Mouse (Mus musculus) midbrain, embryonic 11.5 days (tissue): Measurements from ENCODE around the gene Palm. TPM values are rescaled to one million over a fixed set of nuclear protein-coding genes. Genes with fewer than 3 reads are reported as not detected.

Experiments used
- ATAC-seq: fragments of 200-750 bp; cut with Nextera tagmentation; 2 replicates; pipeline ENCODE4 v1.8.0; 2017; ENCODE audit warnings: moderate TSS enrichment, moderate library complexity; ENCODE audit not compliant: low FRiP score
- DNase-seq: peaks from one replicate; pipeline ENCODE4 v3.0.0; 2015; ENCODE audit warnings: low spot score; ENCODE audit errors: missing footprints
- H3K27ac ChIP-seq: fragments of 300-500 bp; sonication (generic); 2 replicates; pipeline ENCODE4 v1.5.1; 2014; ENCODE audit warnings: low read depth, low read length
- H3K27me3 ChIP-seq: fragments of 300-500 bp; sonication (generic); 2 replicates; pipeline ENCODE4 v1.6.1; 2014; ENCODE audit warnings: mild to moderate bottlenecking, low read length, moderate library complexity, mixed read lengths; ENCODE audit not compliant: control insufficient read depth, insufficient read depth
- H3K36me3 ChIP-seq: fragments of 300-500 bp; sonication (generic); 2 replicates; pipeline ENCODE4 v1.6.1; 2014; ENCODE audit warnings: mild to moderate bottlenecking, low read length, moderate library complexity, mixed read lengths; ENCODE audit not compliant: control insufficient read depth, insufficient read depth
- H3K4me1 ChIP-seq: fragments of 300-500 bp; sonication (generic); 2 replicates; pipeline ENCODE4 v1.6.1; 2014; ENCODE audit warnings: low read length; ENCODE audit not compliant: control insufficient read depth, insufficient read depth
- H3K4me2 ChIP-seq: fragments of 300-500 bp; sonication (generic); 2 replicates; pipeline ENCODE4 v1.6.1; 2014; ENCODE audit warnings: mild to moderate bottlenecking, moderate library complexity
- H3K4me3 ChIP-seq: fragments of 300-500 bp; sonication (generic); 2 replicates; pipeline ENCODE4 v1.5.1; 2014; ENCODE audit warnings: low read depth, low read length
- H3K9ac ChIP-seq: fragments of 300-500 bp; sonication (generic); 2 replicates; pipeline ENCODE4 v1.6.1; 2014; ENCODE audit warnings: low read length
- H3K9me3 ChIP-seq: fragments of 300-500 bp; sonication (generic); 2 replicates; pipeline ENCODE4 v1.6.1; 2016; ENCODE audit warnings: low read length; ENCODE audit not compliant: control insufficient read depth
- WGBS: fragments of 180-500 bp; shearing (Covaris S2); extraction: QIAGEN DNeasy Blood & Tissue Kit; methylation state at CpG from one replicate; pipeline ENCODE4 v1.1.7; 2014; 5-methylcytosine and 5-hydroxymethylcytosine counted together
- polyA plus RNA-seq: library from polyadenylated mRNA; unstranded; fragments of >200 nt; fragmentation: Nextera tagmentation; extraction: Ambion mirVana; gene quantifications from 2 replicates; pipeline ENCODE4 v1.2.1, GENCODE M21; 2014

The Palm gene
- polyA plus RNA-seq, 1 experiment from 2014 or later, result 129 TPM

DNA sequence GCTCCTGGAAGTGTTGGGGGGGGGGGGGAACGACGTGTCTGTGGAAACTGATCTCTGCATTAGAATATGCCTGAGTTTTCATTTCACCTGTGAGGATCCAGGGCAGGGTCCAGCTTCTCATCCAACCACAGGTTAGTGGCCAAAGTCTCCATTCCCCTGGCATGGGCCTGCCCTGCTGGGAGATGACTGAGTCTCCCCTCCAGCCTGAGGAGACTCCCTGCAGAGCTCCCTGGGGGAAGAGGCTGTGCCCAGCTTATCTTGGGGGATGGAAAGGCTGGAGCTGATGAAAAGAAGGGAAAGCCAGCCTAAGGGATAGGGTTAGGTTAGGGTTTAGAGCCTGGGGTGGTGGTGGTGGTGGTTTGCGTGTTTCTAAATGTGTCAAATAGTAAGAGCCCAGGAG lies 8.5 kb downstream of the Palm start:
- no peaks in the 10 kb centered on the region for H3K36me3 ChIP-seq
- peaks cover 40% of the 10 kb centered on the region for H3K4me1 ChIP-seq
- no peaks in the 10 kb centered on the region for H3K27me3 ChIP-seq
- DNase-seq (no peak), ATAC-seq (no peak)
- H3K27ac ChIP-seq, result peak overlapping the region; percentile 55
- 24% methylated on average over 3 of the region's 3 CpGs for WGBS
- no peak overlapping the region for H3K4me3 ChIP-seq
- H3K9me3 ChIP-seq, result no peaks in the 10 kb centered on the region
- H3K4me2 ChIP-seq, result peak overlapping the region; percentile 13; the same call in 1 of the 2 replicates
- peak overlapping the region; percentile 33; the same call in 1 of the 2 replicates for H3K9ac ChIP-seq

DNA sequence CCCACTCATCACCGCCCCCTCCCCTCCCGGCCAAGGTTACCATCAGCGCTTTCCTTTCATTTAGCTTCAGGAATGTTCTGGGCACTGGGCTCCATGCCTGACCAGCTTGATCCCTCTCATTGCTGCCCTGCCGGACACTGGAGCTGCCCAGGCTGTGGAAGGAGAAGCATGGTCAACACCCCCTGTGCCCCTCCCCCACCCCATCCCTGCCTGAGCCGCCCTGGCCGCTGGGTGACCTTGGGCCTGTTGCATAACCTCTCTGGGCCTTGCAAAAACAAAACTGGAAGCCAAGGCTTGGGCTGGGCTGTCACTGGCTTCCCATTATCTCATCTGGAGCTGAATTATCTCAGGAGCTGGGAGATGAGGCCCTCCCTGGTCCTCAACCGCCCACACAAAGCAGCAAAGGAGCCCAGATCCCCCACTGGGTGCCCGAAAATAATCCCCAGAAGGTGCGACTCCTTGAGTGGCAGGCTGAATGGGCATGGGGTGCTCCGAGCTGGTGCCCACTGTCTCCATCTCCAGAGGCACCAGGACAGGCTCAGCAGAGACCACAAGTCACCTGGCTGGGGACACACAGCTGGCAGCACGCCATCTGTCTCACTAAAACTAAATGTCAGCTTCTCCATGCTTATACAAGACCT lies 9.1 kb downstream of the Palm start:
- ATAC-seq (no peak), DNase-seq (peak; percentile 89)
- Histone ChIP-seq H3K9me3 (no peaks in the 10 kb centered on the region), H3K4me2 (peak overlapping the region; percentile 13; the same call in 1 of the 2 replicates), H3K4me1 (peaks cover 36% of the 10 kb centered on the region), H3K27ac (peak overlapping the region; percentile 55), H3K27me3 (no peaks in the 10 kb centered on the region), H3K4me3 (no peak overlapping the region), H3K9ac (peak overlapping the region; percentile 33; the same call in 1 of the 2 replicates), H3K36me3 (no peaks in the 10 kb centered on the region)
- 29% methylated on average over 11 of the region's 11 CpGs for WGBS

DNA sequence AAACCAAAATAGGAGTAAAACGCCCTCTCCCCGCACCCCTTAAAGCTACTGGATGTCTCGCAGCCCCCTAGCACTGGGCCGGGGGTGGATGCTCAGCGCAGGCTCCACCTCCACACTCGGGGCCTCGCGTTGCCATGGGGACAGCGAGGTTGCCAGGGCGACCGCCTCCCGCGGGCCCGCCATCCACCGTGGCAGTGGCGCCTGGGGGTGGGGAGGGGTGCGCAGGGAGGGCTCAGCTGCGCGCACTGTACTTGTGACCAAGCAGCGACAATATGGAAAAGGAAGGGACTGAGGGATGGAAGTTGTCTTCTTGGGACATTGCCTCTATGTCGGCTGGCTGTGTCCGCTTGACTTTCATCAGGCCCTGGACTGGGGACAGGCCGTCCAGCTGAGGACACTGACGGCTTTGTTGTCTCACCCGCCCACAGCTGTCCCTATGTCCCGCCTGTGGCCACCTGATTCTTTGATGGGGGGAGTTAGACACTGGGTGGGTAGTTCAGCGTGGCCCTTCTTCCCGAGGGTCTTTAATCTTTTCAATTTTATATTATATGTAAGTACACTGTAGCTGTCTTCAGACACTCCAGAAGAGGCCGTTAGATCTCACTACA lies 10.4 kb downstream of the Palm start:
- Histone ChIP-seq H3K9ac (peak overlapping the region; percentile 26; the same call in 1 of the 2 replicates), H3K36me3 (no peaks in the 10 kb centered on the region), H3K4me2 (peak overlapping the region; percentile 50), H3K27ac (peak overlapping the region; percentile 88), H3K4me1 (peaks cover 36% of the 10 kb centered on the region), H3K9me3 (no peaks in the 10 kb centered on the region), H3K4me3 (peak overlapping the region; percentile 16), H3K27me3 (no peaks in the 10 kb centered on the region)
- DNase-seq (peak; percentile 98), ATAC-seq (peak; percentile 93)
- WGBS, result 4% methylated on average over 29 of the region's 29 CpGs

DNA sequence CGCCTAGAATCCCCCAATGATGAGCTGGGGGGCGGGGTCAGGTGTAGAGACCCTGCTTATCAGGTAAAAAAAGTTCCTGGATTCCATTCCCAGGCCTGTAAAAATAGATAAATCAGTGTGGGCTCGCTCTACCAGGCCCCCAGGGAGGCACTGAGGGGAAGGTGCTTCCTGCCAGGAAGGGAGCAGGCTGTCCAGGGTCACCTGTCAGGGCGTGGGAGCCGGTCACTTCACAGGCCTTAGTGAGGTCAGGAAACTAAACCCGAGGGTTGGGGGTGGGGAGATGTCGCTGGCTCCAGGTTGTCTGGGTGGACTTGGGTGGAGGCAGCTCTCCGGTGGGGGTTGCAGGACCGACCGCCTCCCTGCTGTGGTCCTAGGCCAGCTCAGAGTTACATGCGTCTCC lies 12.3 kb downstream of the Palm start:
- Histone ChIP-seq H3K4me1 (peaks cover 36% of the 10 kb centered on the region), H3K9ac (no peak overlapping the region), H3K27me3 (no peaks in the 10 kb centered on the region), H3K27ac (no peak overlapping the region), H3K4me3 (no peak overlapping the region), H3K4me2 (no peak overlapping the region), H3K36me3 (peaks cover 6% of the 10 kb centered on the region; the same call in 1 of the 2 replicates), H3K9me3 (no peaks in the 10 kb centered on the region)
- DNase-seq (no peak), ATAC-seq (no peak)
- 83% methylated on average over 11 of the region's 11 CpGs for WGBS

DNA sequence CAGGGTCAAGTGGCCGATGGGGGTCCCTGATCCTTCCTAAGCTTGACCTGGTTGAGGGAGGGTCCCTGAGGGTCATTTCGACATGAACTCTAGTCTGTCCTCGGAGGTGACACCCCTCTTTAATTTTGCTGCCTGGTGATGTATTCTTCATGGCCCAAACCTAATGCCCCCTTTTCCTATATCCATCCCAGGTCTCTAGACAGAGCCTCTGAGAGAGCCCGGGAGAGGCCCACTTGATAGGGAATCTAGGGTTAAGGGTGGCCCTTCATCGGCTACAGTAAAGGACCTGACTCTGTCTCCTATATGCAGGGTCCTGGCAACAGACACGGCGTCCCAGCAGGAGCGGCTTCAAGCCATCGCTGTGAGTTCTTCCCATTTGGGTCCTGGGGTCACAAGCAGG lies 13.0 kb downstream of the Palm start:
- no peak for ATAC-seq
- H3K4me3 ChIP-seq, result no peak overlapping the region
- 90% methylated on average over 9 of the region's 9 CpGs for WGBS
- H3K27ac ChIP-seq, result no peak overlapping the region
- H3K9me3 ChIP-seq, result no peaks in the 10 kb centered on the region
- H3K36me3 ChIP-seq, result peaks cover 11% of the 10 kb centered on the region
- H3K4me2 ChIP-seq, result no peak overlapping the region
- H3K27me3 ChIP-seq, result no peaks in the 10 kb centered on the region
- H3K4me1 ChIP-seq, result peaks cover 36% of the 10 kb centered on the region
- no peak overlapping the region for H3K9ac ChIP-seq
- no peak for DNase-seq

DNA sequence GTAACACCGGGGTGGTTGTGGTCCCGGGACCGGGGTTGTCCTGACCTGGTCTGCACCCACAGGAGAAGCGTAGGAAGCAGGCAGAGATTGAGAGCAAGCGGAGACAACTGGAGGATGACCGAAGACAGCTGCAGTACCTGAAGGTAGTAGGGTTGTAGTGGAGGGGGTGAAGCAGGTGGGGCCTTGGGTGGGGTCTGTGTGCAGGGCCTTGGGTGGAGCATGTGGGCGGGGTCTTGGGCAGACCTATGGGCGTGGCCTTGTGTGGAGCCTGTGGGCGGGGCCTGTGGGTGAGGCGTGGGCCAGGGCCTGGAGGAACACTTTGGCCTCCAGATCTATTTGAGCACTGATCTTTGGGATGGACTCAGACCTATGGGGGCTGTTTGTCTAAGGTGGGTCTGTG lies 13.6 kb downstream of the Palm start:
- Histone ChIP-seq H3K27me3 (no peaks in the 10 kb centered on the region), H3K4me2 (no peak overlapping the region), H3K27ac (no peak overlapping the region), H3K4me3 (no peak overlapping the region), H3K9ac (no peak overlapping the region), H3K9me3 (no peaks in the 10 kb centered on the region), H3K4me1 (peaks cover 32% of the 10 kb centered on the region), H3K36me3 (peaks cover 11% of the 10 kb centered on the region)
- DNase-seq, result no peak
- no peak for ATAC-seq
- WGBS, result 84% methylated on average over 10 of the region's 10 CpGs

DNA sequence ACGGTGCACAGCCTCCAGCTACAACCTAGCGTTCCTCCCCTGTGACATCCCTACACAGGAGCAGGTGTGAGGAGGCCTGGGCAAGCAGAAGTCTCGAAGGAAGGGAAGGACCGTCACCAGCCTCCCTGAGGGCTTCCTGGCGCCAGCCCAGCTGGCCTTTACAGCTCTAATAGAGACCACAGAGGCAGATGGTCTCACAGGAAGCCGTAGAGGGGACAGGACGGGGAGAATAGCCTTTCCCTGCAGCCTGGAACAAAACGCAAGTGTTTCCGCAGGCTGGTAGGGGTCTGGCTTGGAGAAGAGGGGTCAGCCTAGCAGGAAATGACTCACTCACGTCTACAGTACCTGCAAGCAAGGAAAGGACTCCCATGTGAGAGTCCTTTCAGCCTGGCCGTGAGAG lies 14.5 kb downstream of the Palm start:
- Histone ChIP-seq H3K36me3 (peaks cover 11% of the 10 kb centered on the region), H3K4me3 (no peak overlapping the region), H3K9ac (no peak overlapping the region), H3K27ac (peak overlapping the region; percentile 51; the same call in 1 of the 2 replicates), H3K4me1 (peaks cover 23% of the 10 kb centered on the region), H3K27me3 (no peaks in the 10 kb centered on the region), H3K4me2 (no peak overlapping the region), H3K9me3 (no peaks in the 10 kb centered on the region)
- ATAC-seq (no peak), DNase-seq (no peak)
- 77% methylated on average over 11 of the region's 11 CpGs for WGBS

DNA sequence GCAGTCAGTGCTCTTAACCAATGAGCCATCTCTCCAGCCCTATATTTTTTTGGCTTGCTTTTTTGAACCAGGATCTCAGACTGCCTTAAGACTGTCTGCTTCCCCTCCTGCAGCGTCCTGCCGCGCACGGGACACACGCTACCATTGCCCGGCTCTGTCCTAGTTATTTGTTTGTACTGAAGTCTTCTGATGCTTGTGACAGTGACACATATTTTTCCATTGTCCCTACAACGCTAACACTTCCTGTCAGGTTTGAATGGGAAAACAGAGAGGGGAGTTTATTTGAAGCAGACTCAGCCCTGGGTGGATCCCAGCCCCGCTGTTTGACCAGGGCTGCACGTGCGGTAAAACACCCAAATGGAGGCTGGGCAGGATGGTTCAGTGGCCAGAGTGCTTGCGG lies 15.4 kb downstream of the Palm start:
- Histone ChIP-seq H3K9me3 (no peaks in the 10 kb centered on the region), H3K4me3 (no peak overlapping the region), H3K4me1 (peaks cover 15% of the 10 kb centered on the region), H3K9ac (no peak overlapping the region), H3K36me3 (peaks cover 12% of the 10 kb centered on the region), H3K27ac (no peak overlapping the region), H3K27me3 (no peaks in the 10 kb centered on the region), H3K4me2 (no peak overlapping the region)
- DNase-seq, result no peak
- WGBS, result 91% methylated on average over 11 of the region's 11 CpGs
- ATAC-seq, result no peak
